Mouse (Mus musculus) kidney, adult 2 months (tissue): Measurements from ENCODE around the gene Blm. TPM values are rescaled to one million over a fixed set of nuclear protein-coding genes. Genes with fewer than 3 reads are reported as not detected.
A peak's percentile ranks its signal among the peaks of the same experiment; 100 is the strongest.

Experiments used
- DNase-seq: peaks from one replicate; pipeline ENCODE4 v3.0.0; 2021
- H3K27ac ChIP-seq: fragments of 200-500 bp; 2 replicates; pipeline ENCODE4 v1.5.1; 2012; ENCODE audit warnings: low read depth, low read length, control low read depth, inconsistent platforms; ENCODE audit not compliant: insufficient read depth
- H3K27me3 ChIP-seq: fragments of 200-500 bp; replicated peaks from 2 replicates; pipeline ENCODE4 v1.6.1; 2012; ENCODE audit warnings: mild to moderate bottlenecking, moderate library complexity, low read length, inconsistent platforms; ENCODE audit not compliant: control insufficient read depth, insufficient read depth
- H3K36me3 ChIP-seq: fragments of 200-500 bp; 2 replicates; pipeline ENCODE4 v1.6.1; 2012; ENCODE audit warnings: mild to moderate bottlenecking, moderate library complexity, low read length, inconsistent platforms; ENCODE audit not compliant: control insufficient read depth, insufficient read depth
- H3K4me1 ChIP-seq: fragments of 200-500 bp; 2 replicates; pipeline ENCODE4 v1.6.1; 2011; ENCODE audit warnings: low read length; ENCODE audit not compliant: control insufficient read depth, insufficient read depth
- H3K4me3 ChIP-seq: fragments of 200-500 bp; 2 replicates; pipeline ENCODE4 v1.5.1; 2011; ENCODE audit warnings: mild to moderate bottlenecking, low read depth, low read length, control low read depth; ENCODE audit not compliant: insufficient read depth
- CTCF ChIP-seq: fragments of 200-500 bp; conservative IDR thresholded peaks from 2 replicates; pipeline ENCODE4 v1.5.1; 2011; ENCODE audit warnings: low read depth, mild to moderate bottlenecking, control low read depth, low read length, moderate library complexity, mixed read lengths; ENCODE audit not compliant: insufficient read depth, insufficient read length
- POLR2A ChIP-seq: fragments of 200-500 bp; IDR thresholded peaks from one replicate; pipeline ENCODE4 v1.6.1; 2011; ENCODE audit warnings: low read depth, low read length, control low read depth
- WGBS: fragments of 180-500 bp; shearing (Covaris S2); methylation state at CpG from one replicate; pipeline ENCODE4 v1.1.7; 2018; 5-methylcytosine and 5-hydroxymethylcytosine counted together
- polyA plus RNA-seq: library from polyadenylated mRNA; depleted of rRNA; stranded (reverse); fragments of >200 nt; gene quantifications from 2 replicates; pipeline ENCODE4 v1.2.3, GENCODE M21; 2012

Blm gene
- polyA plus RNA-seq, 1 experiment, result 0.58 TPM

- WGBS, result 92% methylated on average over 4 of the region's 4 CpGs
- DNase-seq, result no peak
- no peak for TF ChIP-seq POLR2A
- no peak for TF ChIP-seq CTCF
- no peaks in the 10 kb centered on the region; the same call in 1 of the 2 replicates for H3K4me1 ChIP-seq
- no peak overlapping the region for H3K27ac ChIP-seq
- H3K36me3 ChIP-seq, result no peaks in the 10 kb centered on the region
- H3K27me3 ChIP-seq, result no peaks in the 10 kb centered on the region
- H3K4me3 ChIP-seq, result no peak overlapping the region
These were observed 74.0 kb downstream of the Blm start for GRCm38 (mm10) chr7:80460892-80461291.

- no peaks in the 10 kb centered on the region for H3K27me3 ChIP-seq
- peak; percentile 52 for DNase-seq
- H3K36me3 ChIP-seq, result no peaks in the 10 kb centered on the region
- H3K4me3 ChIP-seq, result no peak overlapping the region
- no peaks in the 10 kb centered on the region; the same call in 1 of the 2 replicates for H3K4me1 ChIP-seq
- H3K27ac ChIP-seq, result no peak overlapping the region
- TF ChIP-seq CTCF (no peak), POLR2A (no peak)
- WGBS, result 64% methylated on average over 5 of the region's 5 CpGs
These were observed 74.7 kb downstream of the Blm start for GRCm38 (mm10) chr7:80460199-80460598.

- Histone ChIP-seq H3K36me3 (no peaks in the 10 kb centered on the region), H3K4me3 (no peak overlapping the region), H3K27ac (no peak overlapping the region), H3K4me1 (no peaks in the 10 kb centered on the region; the same call in 1 of the 2 replicates), H3K27me3 (no peaks in the 10 kb centered on the region)
- no peak for TF ChIP-seq CTCF
- no peak for TF ChIP-seq POLR2A
- 73% methylated on average over 3 of the region's 3 CpGs for WGBS
- no peak for DNase-seq
These were observed 77.0 kb downstream of the Blm start for GRCm38 (mm10) chr7:80457831-80458343.

GRCm38 (mm10) chr7:80457241-80457640 lies 77.7 kb downstream of the Blm start:
- H3K4me3 ChIP-seq, result no peak overlapping the region
- no peak overlapping the region for H3K27ac ChIP-seq
- peak; percentile 28 for DNase-seq
- no peaks in the 10 kb centered on the region for H3K36me3 ChIP-seq
- TF ChIP-seq CTCF, result no peak
- TF ChIP-seq POLR2A, result no peak
- WGBS, result 51% methylated on average over 6 of the region's 6 CpGs
- H3K4me1 ChIP-seq, result no peaks in the 10 kb centered on the region; the same call in 1 of the 2 replicates
- no peaks in the 10 kb centered on the region for H3K27me3 ChIP-seq

GRCm38 (mm10) chr7:80456327-80456726 lies 78.6 kb downstream of the Blm start:
- Histone ChIP-seq H3K27me3 (no peaks in the 10 kb centered on the region), H3K4me1 (no peaks in the 10 kb centered on the region; the same call in 1 of the 2 replicates), H3K27ac (no peak overlapping the region), H3K4me3 (no peak overlapping the region), H3K36me3 (no peaks in the 10 kb centered on the region)
- TF ChIP-seq POLR2A, result no peak
- DNase-seq, result no peak
- WGBS, result 82% methylated on average over 6 of the region's 6 CpGs

- Histone ChIP-seq H3K4me1 (no peaks in the 10 kb centered on the region; the same call in 1 of the 2 replicates), H3K4me3 (no peak overlapping the region), H3K27ac (no peak overlapping the region), H3K36me3 (no peaks in the 10 kb centered on the region), H3K27me3 (no peaks in the 10 kb centered on the region)
- 88% methylated on average over 4 of the region's 4 CpGs for WGBS
- DNase-seq, result no peak
- TF ChIP-seq CTCF, result no peak
- no peak for TF ChIP-seq POLR2A
These were observed 79.3 kb downstream of the Blm start for GRCm38 (mm10) chr7:80455505-80456160.

GRCm38 (mm10) chr7:80454786-80455185 lies 80.1 kb downstream of the Blm start:
- no peak for TF ChIP-seq CTCF
- no peak for TF ChIP-seq POLR2A
- no peaks in the 10 kb centered on the region; the same call in 1 of the 2 replicates for H3K4me1 ChIP-seq
- WGBS, result 74% methylated on average over 2 of the region's 2 CpGs
- no peaks in the 10 kb centered on the region for H3K27me3 ChIP-seq
- H3K27ac ChIP-seq, result no peak overlapping the region
- H3K36me3 ChIP-seq, result no peaks in the 10 kb centered on the region
- DNase-seq, result no peak
- no peak overlapping the region for H3K4me3 ChIP-seq
